Mouse (Mus musculus) neural tube, embryonic 14.5 days (tissue): ENCODE results near the gene Guca2b. TPM values are rescaled to one million over a fixed set of nuclear protein-coding genes. Genes with fewer than 3 reads are reported as not detected.

Source experiments
- ATAC-seq: fragments of 200-750 bp; cut with Nextera tagmentation; 2 replicates; pipeline ENCODE4 v1.8.0; 2017; ENCODE audit warnings: low read depth, mild to moderate bottlenecking, moderate TSS enrichment, moderate library complexity
- H3K27ac ChIP-seq: fragments of 300-500 bp; sonication (generic); 2 replicates; pipeline ENCODE4 v1.5.1; 2014; ENCODE audit warnings: low read depth, mild to moderate bottlenecking, control low read depth, low read length, moderate library complexity, mixed read lengths
- H3K27me3 ChIP-seq: fragments of 300-500 bp; sonication (generic); 2 replicates; pipeline ENCODE4 v1.6.1; 2014; ENCODE audit warnings: low read length; ENCODE audit not compliant: control insufficient read depth, insufficient read depth
- H3K36me3 ChIP-seq: fragments of 300-500 bp; sonication (generic); 2 replicates; pipeline ENCODE4 v1.6.1; 2014; ENCODE audit warnings: low read length, mixed read lengths; ENCODE audit not compliant: control insufficient read depth, insufficient read depth
- H3K4me1 ChIP-seq: fragments of 300-500 bp; sonication (generic); 2 replicates; pipeline ENCODE4 v1.6.1; 2014; ENCODE audit warnings: low read length; ENCODE audit not compliant: control insufficient read depth, insufficient read depth
- H3K4me2 ChIP-seq: fragments of 300-500 bp; sonication (generic); 2 replicates; pipeline ENCODE4 v1.6.1; 2014; ENCODE audit warnings: mild to moderate bottlenecking, low read depth, low read length, control low read depth
- H3K4me3 ChIP-seq: fragments of 300-500 bp; sonication (generic); 2 replicates; pipeline ENCODE4 v1.5.1; 2014; ENCODE audit warnings: low read depth, low read length, control low read depth, mixed read lengths
- H3K9ac ChIP-seq: fragments of 300-500 bp; sonication (generic); replicated peaks from 2 replicates; pipeline ENCODE4 v1.6.1; 2014; ENCODE audit warnings: low read depth, mild to moderate bottlenecking, control low read depth, low read length, mixed read lengths
- H3K9me3 ChIP-seq: fragments of 300-500 bp; sonication (generic); 2 replicates; pipeline ENCODE4 v1.6.1; 2016; ENCODE audit warnings: low read length; ENCODE audit not compliant: control insufficient read depth
- WGBS: fragments of 180-500 bp; shearing (Covaris S2); extraction: QIAGEN DNeasy Blood & Tissue Kit; methylation state at CpG from one replicate; pipeline ENCODE4 v1.1.7; 2014; 5-methylcytosine and 5-hydroxymethylcytosine counted together
- polyA plus RNA-seq: library from polyadenylated mRNA; unstranded; fragments of >200 nt; fragmentation: Nextera tagmentation; extraction: Ambion mirVana; gene quantifications from 2 replicates; pipeline ENCODE4 v1.2.1, GENCODE M21; 2014

The Guca2b gene
- polyA plus RNA-seq, 1 experiment from 2014 or later: not detected

DNA sequence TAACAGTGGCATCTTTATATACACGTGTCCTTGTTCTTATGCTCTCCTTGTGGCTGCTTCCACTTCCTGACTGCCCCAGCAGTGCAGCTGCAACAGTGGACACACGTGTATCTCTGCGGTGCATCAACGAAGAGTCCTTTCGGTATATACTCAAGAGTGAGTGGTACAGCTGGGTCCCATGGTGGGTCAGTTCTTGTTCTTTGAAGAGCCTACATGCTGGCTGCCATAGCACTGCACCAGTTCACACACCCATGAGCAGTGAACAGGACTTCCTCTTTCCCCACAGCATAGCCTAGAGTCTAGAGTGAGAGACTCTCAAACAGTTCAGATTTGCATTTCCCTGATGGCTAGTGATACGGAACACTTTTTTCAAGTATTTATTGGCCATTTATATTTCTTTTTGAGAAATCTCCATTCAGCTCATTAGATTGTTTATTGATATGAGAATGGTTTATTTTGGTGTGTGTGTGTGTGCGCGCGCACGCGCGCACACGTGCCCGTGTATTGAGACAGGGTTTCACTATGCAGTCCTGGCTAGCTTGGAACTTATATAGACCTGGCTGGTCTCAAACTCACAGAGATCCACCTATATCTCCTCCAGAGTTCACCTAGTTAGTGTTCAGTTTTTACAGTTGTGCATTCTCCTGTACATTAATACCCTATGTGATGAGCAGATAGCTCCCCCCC, 4.8 kb upstream of the Guca2b start:
- no peak overlapping the region for H3K9ac ChIP-seq
- 95% methylated on average over 14 of the region's 14 CpGs for WGBS

DNA sequence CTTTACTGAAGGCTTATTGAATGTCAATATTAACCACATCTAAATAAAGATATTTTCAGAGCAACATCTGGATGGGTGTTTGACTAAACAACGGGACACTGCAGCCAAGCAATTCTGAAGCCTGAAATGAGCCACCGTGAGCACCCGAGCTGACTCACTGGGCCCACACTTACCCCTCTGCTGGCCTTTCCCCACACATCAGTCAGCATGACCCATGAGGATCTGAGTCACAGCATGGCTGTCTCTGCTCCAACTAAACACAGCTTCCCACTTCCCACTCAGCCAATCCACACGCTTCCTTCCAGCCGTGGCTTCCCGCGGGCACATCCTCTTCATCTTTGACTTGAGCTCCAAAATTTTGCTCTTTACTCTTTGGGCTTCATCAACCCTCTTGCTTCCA, 4.2 kb upstream of the Guca2b start:
- no peak overlapping the region for H3K4me2 ChIP-seq
- no peaks in the 10 kb centered on the region for H3K27me3 ChIP-seq
- no peak overlapping the region for H3K27ac ChIP-seq
- ATAC-seq: no peak
- WGBS: 92% methylated on average over 7 of the region's 7 CpGs
- H3K36me3 ChIP-seq: no peaks in the 10 kb centered on the region
- H3K9me3 ChIP-seq: no peaks in the 10 kb centered on the region
- H3K4me3 ChIP-seq: no peak overlapping the region
- 0 out of 2 replicates have a peak, but pooled peaks cover 4% of the 10 kb centered on the region for H3K4me1 ChIP-seq
- H3K9ac ChIP-seq: no peak overlapping the region

More for the DNA sequence above, 4.8 kb upstream of the Guca2b start:
- Histone ChIP-seq H3K27ac (no peak overlapping the region), H3K9me3 (no peaks in the 10 kb centered on the region), H3K4me1 (0 out of 2 replicates have a peak, but pooled peaks cover 4% of the 10 kb centered on the region), H3K36me3 (no peaks in the 10 kb centered on the region), H3K27me3 (no peaks in the 10 kb centered on the region), H3K4me2 (no peak overlapping the region), H3K4me3 (no peak overlapping the region)
- ATAC-seq: no peak

DNA sequence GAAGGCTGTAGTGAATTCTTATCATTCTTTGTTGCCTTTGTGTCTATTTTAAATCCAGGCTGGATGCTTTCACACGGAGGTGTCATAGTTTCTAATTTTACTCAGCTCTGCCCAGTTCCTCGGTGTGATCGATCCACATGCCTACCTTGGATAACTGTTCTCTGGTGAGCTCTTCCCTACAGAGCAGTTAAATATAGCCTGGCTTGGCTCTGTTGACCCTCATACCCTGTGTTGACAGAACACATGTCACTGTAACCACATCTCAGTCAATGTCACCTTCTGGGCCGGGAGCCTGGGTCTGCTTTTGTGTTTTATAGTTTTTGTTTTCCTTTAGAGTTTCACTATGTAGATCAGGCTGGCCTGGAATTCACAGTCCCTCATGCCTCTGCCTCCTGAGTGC, 3.4 kb upstream of the Guca2b start:
- H3K27ac ChIP-seq: no peak overlapping the region
- WGBS: 79% methylated on average over 4 of the region's 4 CpGs
- no peaks in the 10 kb centered on the region for H3K36me3 ChIP-seq
- no peaks in the 10 kb centered on the region for H3K9me3 ChIP-seq
- 0 out of 2 replicates have a peak, but pooled peaks cover 4% of the 10 kb centered on the region for H3K4me1 ChIP-seq
- H3K27me3 ChIP-seq: no peaks in the 10 kb centered on the region
- H3K4me3 ChIP-seq: no peak overlapping the region
- no peak overlapping the region for H3K4me2 ChIP-seq
- no peak for ATAC-seq
- H3K9ac ChIP-seq: no peak overlapping the region

DNA sequence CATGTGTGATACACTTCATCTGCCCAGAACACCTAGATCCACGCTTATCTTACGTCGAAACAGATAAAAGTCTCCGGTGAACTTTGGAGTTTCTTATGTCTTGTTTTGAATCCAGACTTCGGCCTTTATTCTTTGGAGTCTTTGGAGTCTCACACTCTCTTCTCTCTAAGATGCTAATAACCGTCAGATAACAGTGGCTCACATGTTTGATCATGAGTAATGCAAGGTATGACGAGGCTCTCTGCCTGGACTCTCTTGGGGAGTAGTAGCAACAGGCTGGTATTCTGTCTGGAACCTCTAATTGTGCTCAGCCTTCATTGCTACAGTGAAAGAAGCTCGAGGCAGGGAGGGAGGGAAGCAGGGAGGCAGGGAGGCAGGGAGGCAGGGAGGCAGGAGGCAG, 1.3 kb upstream of the Guca2b start:
- H3K4me2 ChIP-seq: no peak overlapping the region
- H3K27me3 ChIP-seq: no peaks in the 10 kb centered on the region
- no peaks in the 10 kb centered on the region for H3K36me3 ChIP-seq
- H3K4me3 ChIP-seq: no peak overlapping the region
- H3K4me1 ChIP-seq: no peaks in the 10 kb centered on the region
- no peaks in the 10 kb centered on the region for H3K9me3 ChIP-seq
- 82% methylated on average over 8 of the region's 8 CpGs for WGBS
- no peak overlapping the region for H3K27ac ChIP-seq
- H3K9ac ChIP-seq: no peak overlapping the region
- no peak for ATAC-seq

GRCm38 (mm10) chr4:119658246-119658645, 508 bp downstream of the Guca2b start:
- H3K4me2 ChIP-seq: no peak overlapping the region
- no peak for ATAC-seq

GRCm38 (mm10) chr4:119657011-119657410, 1.7 kb downstream of the Guca2b start:
- Histone ChIP-seq H3K4me2 (no peak overlapping the region), H3K27me3 (no peaks in the 10 kb centered on the region), H3K36me3 (no peaks in the 10 kb centered on the region), H3K27ac (no peak overlapping the region), H3K9ac (no peak overlapping the region), H3K4me1 (no peaks in the 10 kb centered on the region), H3K4me3 (no peak overlapping the region), H3K9me3 (no peaks in the 10 kb centered on the region)
- 89% methylated on average over 1 of the region's 1 CpGs for WGBS
- no peak for ATAC-seq

More at GRCm38 (mm10) chr4:119658246-119658645, 508 bp downstream of the Guca2b start:
- H3K4me1 ChIP-seq: no peaks in the 10 kb centered on the region
- no peaks in the 10 kb centered on the region for H3K27me3 ChIP-seq
- H3K27ac ChIP-seq: no peak overlapping the region
- 60% methylated on average over 2 of the region's 2 CpGs for WGBS
- no peaks in the 10 kb centered on the region for H3K9me3 ChIP-seq
- H3K9ac ChIP-seq: no peak overlapping the region
- no peaks in the 10 kb centered on the region for H3K36me3 ChIP-seq
- no peak overlapping the region for H3K4me3 ChIP-seq

- 89% methylated on average over 4 of the region's 4 CpGs for WGBS
- Histone ChIP-seq H3K27ac (no peak overlapping the region), H3K27me3 (no peaks in the 10 kb centered on the region), H3K36me3 (no peaks in the 10 kb centered on the region), H3K9ac (no peak overlapping the region), H3K9me3 (no peaks in the 10 kb centered on the region), H3K4me1 (no peaks in the 10 kb centered on the region), H3K4me3 (no peak overlapping the region), H3K4me2 (no peak overlapping the region)
- no peak for ATAC-seq
These were observed 16.1 kb downstream of the Guca2b start for GRCm38 (mm10) chr4:119642666-119643065.

DNA sequence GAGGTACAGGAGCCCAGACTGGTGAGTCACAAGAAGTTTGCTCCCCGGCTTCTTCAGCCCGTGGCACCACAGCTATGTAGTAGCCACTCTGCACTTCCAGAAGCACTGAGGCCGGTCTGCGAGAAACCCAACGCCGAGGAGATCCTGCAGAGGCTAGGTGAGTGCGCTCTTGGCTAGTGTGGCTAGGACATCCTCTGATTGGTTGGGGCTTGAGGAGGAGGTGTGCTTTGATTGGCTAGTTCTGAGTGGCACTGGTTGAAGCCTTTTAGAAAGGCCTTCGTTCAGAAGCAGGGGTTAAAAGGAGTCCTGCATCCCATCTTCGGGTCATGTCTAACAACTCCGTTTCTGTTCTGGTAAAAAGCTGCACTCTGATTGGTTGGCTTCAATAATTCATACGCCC, 20.1 kb downstream of the Guca2b start:
- Histone ChIP-seq H3K4me3 (no peak overlapping the region), H3K4me1 (no peaks in the 10 kb centered on the region; the same call in 1 of the 2 replicates), H3K27ac (no peak overlapping the region), H3K4me2 (no peak overlapping the region), H3K27me3 (no peaks in the 10 kb centered on the region), H3K36me3 (no peaks in the 10 kb centered on the region), H3K9me3 (no peaks in the 10 kb centered on the region), H3K9ac (no peak overlapping the region)
- WGBS: 68% methylated on average over 11 of the region's 11 CpGs
- no peak for ATAC-seq

GRCm38 (mm10) chr4:119637946-119638345, 20.8 kb downstream of the Guca2b start:
- H3K4me2 ChIP-seq: no peak overlapping the region
- no peak for ATAC-seq
- H3K4me3 ChIP-seq: no peak overlapping the region
- no peak overlapping the region for H3K9ac ChIP-seq
- H3K36me3 ChIP-seq: no peaks in the 10 kb centered on the region
- H3K9me3 ChIP-seq: no peaks in the 10 kb centered on the region
- H3K4me1 ChIP-seq: peaks cover 3% of the 10 kb centered on the region; the same call in 1 of the 2 replicates
- H3K27me3 ChIP-seq: no peaks in the 10 kb centered on the region
- WGBS: 82% methylated on average over 6 of the region's 6 CpGs
- H3K27ac ChIP-seq: no peak overlapping the region
